Mouse (Mus musculus) telencephalon, adult 2 months (tissue): ENCODE measurements around the gene Tbc1d9b.

Experiments used
- DNase-seq: peaks from one replicate; pipeline ENCODE4 v3.0.0-alpha.2; 2011; ENCODE audit warnings: low read depth, low spot score

The Tbc1d9b gene

DNA sequence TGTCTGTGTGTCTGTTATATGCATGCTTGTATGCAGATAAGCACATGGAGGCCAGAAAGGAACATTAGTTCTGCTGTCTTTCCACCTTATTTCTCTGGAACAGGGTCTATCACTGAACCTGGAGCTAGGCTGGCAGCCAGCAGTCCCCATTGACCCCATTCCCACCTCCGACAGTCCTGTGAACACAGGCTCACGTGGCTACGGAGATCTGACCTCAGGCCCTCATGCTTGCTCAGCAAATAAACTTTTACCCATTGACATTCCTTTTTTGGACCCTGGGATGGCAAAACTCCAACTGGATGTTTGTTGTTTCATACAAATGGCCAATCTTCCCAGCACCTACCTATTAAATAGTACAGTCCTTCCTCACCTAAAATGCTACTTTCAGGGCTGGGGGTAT is 45.2 kb downstream of the Tbc1d9b start:
- DNase-seq, result no peak

DNA sequence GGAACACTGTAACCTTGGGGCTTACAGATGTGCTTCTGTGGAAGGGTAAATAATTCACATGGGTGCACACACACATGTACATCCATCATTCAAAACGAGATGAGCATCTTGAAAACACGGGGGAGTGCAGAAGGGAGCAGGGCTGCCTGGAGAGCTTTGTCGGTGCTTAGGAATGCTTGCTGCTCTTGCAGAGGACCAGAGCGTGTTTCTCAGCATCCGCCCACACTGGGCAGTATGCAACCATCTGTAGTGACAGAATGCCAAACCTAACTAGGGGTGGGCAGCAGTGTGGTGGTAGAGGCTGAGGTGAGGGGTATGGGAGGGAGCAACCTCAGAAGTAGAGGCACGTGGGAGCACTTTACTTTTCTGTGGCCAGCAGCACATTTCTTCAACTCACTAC is 45.9 kb downstream of the Tbc1d9b start:
- DNase-seq, result peak; percentile 68

DNA sequence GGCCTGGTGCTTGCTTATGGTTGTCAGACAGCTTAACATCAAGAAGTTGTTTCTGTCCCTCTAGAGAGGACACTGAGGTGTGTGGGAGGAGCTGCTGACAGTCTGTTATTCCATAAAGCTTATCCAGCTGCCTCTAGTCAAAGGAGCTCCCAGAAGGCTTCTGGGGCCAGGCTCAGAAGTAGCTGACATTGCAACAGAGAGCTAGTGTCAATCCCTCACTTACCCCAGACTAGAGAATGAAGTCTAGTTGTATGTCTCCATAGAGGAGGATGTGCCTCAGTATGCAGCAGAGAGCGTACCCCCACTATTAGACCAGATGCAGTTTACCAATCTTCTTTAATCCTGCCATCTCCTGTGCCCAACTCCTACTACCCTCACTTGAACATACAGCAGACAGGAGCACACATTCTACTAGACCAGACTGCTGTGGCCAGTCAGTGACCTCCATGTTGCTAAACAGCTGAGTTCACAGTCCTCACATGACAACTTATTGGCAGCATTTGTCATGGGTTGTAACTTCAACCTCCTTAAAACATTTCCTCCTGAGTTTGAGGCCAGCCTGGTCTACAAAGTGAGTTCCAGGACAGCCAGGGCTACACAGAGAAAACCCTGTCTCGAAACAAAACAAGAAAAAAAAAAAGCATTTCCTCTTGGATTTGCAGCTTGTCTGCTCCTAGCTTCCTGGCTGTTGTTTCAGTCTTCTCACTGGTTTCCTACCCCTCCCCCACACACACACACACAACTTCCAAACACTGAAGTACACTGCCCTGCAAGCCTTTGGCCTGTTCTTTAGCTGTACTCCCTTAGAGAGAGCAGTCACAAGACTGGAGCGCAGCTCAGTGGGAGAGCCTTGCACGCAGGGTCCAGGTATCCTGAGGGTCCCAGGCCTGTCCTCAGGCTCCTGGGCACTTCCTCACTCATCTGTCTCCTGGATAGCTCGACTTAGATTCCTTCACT is 47.6 kb downstream of the Tbc1d9b start:
- no peak for DNase-seq

DNA sequence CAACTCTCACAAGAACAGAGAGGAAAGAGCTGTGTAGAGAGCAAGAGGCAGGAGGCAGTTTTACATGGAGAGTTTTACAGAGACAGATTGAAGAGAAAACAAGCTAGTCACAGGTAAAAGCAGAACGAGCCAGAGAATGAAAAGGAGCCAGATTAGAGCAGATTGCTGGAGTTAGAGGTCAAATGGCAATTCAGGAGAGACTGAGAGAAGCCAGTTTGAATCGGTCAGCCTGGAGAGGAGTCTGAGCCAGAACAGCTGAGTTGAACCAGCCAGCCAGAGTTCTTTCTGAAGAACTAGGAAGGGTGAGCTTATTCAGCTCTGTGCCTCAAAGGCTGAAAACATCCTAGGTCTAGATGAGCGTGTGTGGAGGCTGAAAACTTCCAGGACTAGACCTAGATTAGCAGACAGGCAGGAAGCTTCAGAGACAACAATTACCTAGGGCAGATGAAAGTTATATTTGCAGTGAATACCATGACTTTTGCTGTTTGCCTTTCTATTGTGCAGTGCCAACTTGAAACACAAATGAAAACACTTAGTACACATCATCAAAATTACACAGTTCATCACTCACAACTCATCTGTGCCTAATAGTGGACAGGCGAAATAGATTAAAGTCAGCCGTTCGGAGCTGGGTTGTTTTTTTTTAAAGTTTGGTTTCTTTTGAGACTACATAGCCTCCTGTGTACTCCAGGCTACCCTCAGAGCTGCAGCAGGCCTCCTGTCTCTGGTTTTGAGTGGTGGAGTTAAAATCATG is 49.5 kb downstream of the Tbc1d9b start:
- DNase-seq, result no peak

DNA sequence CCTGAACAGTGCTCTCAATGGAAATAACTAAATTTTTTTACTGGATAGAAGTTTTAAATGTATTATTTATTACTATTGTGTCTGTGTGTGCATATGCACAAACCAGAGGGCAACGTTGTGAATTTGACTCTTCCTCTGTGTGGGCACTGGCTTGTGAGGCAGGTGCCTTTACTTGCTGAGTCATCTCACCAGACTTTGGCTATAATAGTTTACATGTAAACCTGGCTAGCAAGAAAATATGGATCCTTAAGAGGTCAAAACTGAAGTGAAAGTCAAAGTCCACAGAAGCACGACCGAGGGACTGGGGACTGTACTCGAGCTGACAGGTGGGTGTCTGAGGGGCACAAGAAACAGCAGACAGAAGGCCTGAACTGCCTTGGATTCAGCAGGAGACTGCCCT is 51.5 kb downstream of the Tbc1d9b start:
- DNase-seq, result no peak

DNA sequence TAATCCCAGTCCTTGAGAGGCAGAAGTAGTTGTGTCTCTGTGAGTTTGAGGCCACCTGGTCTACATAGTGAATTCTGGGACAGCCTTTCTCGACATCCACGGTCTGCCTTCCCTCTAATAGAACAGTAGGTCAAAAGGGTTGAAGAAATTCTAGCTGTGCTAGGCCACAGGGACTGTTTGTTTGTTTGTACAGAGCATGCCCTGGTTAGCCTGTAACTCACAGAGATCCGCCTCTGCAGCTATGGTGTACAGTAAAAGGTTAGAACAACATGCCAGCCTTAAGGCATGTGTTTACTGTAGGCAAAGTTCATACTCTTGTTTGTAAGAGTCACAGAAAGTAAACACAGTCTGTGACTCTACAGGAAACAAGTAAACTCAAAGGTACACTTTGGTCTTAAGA is 53.6 kb downstream of the Tbc1d9b start:
- DNase-seq, result no peak

DNA sequence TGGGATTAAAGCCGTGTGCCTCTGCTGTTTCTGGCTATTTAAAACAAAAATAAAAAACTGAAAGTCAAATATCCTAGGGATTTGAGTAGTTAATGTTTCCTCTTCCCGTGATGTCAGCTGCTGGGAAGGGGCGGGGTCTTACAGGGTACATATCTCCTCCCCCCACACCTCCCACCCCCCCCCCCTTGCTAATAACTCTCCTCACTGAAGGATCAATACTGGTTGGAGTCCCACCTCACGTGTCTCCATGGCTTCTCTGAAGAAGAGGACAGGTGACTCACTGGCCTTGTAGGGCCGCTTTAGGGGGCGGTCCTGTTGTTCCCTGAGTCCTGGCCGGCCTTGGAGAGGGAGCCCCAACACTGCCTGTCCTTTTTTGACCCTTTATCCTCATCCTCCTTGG is 57.5 kb downstream of the Tbc1d9b start:
- no peak for DNase-seq

DNA sequence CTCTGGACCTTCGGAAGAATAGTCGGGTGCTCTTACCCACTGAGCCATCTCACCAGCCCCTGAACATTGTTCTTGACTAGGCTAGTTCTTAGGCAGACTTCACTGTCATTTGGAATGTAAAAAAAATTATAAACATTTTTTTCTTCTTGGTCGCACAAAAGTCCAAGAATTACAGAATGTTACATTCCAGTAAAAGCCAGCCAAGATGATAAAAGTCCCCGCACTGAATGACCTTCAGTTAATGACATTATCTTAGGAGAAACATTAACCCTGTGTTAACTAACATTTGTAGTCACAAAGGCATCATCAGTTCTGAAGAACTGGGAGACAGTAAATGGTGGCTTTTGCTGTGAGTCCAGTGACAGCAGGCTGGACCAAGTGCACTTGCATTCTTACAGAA is 59.2 kb downstream of the Tbc1d9b start:
- DNase-seq, result no peak

DNA sequence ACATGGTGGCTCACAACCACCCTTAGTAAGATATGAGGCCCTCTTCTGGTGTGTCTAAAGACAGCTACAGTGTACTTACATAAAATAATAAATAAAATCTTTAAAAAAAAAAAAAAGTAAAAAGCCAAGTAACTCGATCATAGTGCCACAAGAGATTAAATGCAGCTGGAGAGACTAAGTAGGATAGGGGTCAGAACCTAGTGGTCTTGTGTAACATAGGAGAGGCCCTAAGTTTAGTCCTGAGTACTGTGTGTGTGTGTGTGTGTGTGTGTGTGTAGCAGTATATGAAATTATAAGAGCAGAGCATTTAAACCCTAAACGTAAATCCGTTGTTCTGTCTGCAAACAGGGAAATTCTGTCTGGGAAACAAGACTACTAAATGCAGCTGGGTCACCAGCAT is 61.1 kb downstream of the Tbc1d9b start:
- no peak for DNase-seq

DNA sequence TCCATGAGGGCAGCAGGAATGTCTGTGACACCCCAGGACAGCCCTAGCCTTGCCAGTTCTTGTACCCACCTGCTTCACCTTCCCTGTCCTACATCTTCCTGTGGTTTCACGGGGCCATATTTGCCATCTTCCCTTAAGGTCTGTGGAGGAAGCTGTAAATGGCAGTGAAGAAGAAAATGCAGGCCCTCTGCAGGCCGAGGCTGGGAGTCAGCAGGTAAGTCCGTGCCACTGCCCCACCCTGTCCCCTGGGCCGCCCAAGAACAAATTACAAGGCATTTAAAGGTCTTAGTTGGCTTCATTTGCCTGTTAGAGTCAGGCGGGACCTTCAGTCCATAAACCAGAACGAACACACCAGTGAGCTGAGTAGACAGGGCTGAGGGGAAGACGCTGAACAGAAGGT is 62.9 kb downstream of the Tbc1d9b start:
- DNase-seq, result no peak

DNA sequence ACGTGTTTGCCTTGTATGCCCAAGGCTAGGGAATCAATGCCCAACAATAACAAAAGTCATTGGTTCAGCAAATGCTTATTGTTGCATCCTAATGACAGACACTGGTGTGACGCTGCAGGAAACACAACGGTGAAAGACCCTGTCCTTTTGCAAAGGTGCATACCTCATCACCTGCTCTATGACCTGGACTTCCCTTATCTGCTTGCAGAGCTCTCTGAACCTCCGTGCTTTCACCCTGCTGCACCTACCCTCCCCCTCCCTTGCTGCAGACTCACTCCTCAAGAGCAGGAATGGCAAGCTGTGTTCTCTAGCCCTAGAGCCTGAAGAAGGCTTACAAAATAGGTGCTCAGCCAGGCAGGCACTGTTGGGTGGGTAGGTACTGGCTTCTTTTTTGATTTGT is 63.6 kb downstream of the Tbc1d9b start:
- DNase-seq, result no peak

DNA sequence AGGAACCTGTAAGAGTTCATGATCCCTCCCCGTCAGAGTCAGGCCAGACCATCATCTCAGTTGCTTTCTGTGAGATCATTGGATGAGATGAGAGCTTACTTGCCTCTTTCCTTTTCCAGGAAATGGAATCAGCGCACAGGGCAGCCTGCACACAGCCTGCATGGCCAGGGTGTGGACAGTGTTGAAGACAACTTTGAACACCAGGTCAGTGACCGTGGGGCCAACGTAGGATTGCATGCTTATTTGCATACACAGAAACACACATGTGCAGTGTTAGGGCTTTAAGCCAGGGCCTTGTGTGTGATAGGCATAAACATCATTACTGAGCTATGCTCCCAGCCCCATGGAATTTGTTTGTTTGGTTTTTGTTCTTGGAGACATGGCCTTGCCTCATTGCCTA is 66.3 kb downstream of the Tbc1d9b start:
- DNase-seq, result no peak

DNA sequence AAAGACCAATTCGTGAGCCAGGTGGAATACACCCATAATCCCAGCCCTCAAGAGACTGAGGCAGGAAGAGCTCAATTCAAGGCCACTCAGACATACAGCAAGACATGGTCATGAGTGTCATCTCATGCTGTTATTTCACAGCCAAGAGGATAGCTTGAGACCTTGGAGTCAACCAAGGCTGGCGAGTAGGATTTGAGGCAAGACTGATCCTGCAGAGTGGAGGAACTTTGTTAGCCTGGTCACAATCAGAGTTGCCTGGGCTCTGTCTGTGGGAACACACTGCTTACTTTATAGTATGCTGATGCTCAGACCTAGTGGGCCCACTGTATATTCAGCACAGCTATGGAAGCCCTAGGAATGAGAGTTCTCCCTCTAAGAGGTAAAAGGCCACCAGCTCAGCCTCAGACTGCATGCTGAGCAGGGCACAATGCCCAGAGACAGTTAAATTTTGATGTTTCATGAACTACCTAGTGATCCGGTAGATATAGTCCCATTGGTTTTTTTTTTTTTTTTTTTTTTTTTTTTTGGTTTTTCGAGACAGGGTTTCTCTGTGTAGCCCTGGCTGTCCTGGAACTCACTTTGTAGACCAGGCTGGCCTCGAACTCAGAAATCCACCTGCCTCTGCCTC is 67.1 kb downstream of the Tbc1d9b start:
- DNase-seq, result no peak

DNA sequence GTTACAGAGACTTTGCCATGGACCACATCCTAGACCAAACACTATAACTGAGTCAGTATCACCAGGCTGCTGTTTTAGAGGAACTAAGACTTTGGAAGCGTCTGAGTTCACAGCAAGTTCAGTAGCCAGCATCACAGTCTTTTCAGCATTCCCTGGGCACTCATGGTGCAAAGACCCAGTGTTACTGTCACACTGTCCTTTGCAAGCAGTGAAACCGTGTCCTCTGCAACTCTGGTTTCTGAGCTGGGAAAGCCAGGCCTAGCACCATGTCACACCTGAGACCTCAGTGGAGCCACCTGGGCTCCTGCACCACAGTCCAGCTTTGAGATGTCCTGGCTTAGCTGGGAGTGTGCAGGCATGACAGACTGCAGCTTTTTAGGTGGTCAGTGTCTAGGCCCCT is 67.7 kb downstream of the Tbc1d9b start:
- no peak for DNase-seq

DNA sequence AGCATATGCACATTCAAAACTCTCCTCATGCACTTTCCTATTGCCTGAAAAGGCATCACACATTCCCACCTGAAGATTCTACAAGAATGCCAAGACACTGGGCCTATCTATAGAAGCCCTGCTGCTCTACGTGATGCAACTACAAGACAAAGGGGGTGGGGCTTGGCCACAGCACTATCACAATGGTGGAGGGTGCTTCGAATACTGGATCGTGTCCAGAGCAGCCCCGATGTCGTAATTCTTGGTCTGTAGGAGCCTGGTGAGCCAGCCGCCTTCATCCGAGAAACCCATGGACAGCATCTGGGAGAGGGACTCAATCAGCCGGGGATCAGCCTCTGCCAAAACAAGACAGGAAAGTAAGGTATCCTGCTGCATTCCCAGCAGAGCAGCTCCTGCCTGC is 69.4 kb downstream of the Tbc1d9b start:
- no peak for DNase-seq

DNA sequence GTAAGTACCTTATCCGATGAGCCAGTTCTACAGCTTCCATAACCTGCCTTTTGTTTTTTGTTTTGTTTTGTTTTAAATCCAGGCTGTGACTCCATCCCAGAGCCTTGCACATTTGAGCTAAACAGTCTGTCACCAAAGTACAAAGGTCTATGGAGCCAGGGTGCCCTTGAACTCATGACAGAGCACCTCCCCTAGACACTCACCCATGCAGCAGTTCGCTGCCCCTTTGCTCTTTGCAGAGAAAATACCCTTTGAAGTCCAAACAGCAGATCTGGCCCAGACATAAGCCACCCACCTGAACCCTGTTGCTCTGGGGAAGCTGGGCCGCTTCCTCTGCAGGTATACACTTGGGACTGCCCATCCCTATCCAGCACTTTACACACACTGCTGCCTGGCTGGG is 70.4 kb downstream of the Tbc1d9b start:
- no peak for DNase-seq

DNA sequence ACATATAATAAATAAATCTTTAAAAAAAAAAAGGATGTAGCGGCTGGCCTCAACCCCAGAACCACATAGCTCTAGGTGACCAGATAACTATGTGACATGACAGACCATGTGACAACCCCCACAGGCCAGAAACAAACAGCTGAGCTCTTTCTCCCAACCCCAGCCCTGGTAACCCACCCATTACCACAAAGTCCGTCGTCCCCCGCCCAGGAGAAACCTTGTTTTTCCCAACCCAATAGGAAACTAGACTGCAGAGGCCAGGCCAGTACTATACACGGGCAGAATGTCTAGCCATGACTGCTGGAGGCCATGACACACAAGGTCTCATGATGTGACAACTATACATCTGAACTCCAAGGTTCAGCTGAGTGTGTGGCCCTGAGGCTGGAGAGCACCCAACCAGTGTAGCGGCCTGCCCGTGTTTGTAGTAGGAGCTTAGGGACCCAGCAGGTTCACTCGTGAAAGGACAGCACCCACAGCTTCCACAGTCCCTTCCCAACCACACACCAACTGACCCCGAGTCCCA is 72.2 kb downstream of the Tbc1d9b start:
- no peak for DNase-seq

DNA sequence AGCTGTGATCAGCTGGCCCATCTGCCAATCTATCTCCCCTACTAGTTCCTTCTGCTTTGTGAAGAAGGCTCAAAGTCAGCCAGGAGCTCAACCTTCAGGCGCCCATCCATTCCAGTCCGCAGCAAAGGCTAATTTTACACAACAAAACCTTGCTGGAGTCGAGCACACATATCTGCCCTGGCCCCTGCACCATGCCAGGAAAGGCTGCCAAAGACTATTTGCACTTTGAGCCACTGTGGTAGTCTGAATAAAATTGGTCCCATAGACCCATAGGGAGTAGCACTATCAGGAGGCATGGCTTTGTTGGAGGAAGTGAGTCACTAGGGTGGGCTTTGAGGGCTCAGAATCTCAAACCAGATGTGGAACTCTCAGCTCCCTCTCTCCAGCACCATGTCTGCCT is 74.2 kb downstream of the Tbc1d9b start:
- no peak for DNase-seq

DNA sequence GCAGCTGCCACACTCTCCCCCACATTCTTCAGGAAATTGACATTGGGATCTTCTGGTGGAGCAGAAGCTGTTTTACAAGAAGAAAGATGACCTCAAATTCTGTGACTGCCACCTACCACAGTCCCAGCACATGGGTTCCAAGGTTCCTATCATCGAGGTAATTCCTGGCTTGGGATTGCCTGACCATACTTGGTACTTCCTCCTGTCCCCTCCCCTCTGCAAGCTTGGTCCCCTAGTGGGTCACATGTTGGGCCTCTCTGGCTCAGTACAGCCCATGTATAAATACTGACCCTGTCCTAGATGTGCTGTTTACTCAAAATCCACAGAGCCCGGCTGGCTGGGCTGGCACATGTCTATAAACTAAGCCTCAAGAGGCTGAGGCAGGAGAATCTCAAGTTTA is 74.8 kb downstream of the Tbc1d9b start:
- no peak for DNase-seq

DNA sequence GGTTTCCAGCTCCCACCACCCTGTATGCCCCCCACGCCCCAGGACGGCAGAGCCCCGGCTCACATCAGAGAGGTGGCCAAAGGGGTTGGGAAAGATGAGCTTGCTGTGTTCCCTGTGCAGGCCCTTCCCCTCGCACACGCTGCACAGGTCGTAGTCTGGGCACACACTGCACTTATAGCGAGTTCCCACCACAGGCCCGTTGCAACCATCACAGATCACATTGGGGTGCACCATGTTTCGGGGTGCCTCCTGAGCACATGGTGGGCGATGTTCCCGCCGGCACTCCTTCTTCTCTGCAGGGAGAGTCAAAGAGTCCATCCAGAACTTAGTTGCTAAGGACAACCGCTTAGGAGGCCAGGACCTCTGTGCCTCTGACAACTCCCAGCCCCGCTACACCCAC is 76.1 kb downstream of the Tbc1d9b start:
- no peak for DNase-seq

DNA sequence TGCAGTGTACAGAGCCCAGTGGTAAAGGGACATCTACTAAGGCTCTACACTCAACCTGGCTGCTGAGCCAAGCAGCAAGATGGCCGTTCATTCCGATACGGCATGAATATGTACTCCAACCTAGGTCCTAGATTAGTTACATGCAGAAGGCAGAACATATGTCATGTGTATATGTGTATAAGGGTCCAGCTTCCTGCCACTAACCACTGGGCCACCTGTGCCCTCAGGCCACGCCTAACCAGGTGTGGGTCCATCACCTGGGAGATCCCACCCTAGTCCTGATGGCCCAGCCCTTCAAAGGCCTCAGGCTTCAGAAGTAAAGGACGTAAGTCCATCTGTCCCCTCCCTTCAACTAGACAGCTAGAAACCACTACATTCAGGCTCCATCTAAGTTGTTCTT is 76.8 kb downstream of the Tbc1d9b start:
- DNase-seq, result no peak

DNA sequence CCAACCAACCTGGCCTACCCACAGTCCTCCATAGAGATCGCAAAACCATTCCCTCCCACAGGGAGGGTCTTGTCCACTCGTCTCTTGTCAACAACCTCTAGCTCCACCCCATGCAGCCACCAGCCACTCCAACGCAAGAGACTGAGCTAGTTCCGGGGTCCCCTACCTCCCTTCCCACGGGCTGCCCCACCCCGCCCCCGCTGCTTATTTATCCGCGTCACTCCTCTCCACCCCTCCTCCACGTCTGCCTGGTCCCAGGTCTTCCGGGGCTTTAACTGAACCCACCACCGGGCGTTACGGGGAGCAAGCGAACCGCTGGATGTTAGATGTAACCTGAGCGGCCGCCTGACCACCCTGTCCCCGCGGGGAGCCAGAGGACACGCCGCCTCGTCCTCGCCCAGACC is 78.9 kb downstream of the Tbc1d9b start:
- DNase-seq, result peak; percentile 91
